Mouse (Mus musculus): Measurements from ENCODE around the gene Tmem117. TPM values are rescaled to one million over a fixed set of nuclear protein-coding genes. Genes with fewer than 3 reads are reported as not detected.

Tmem117 gene
- total RNA-seq, 2 experiments from 2014 or later = 11.3 to 12.1 TPM

GRCm38 (mm10) chr15:94981798-94982197 lies 352.8 kb downstream of the Tmem117 start:
- no peak for DNase-seq
- intact Hi-C loops (cut with DNase I) = no loop called here

- intact Hi-C loops (cut with DNase I) = no loop called here
- no peak for DNase-seq
Observed at GRCm38 (mm10) chr15:94995352-94995751, 366.3 kb downstream of the Tmem117 start.

GRCm38 (mm10) chr15:95005121-95005824 lies 376.2 kb downstream of the Tmem117 start:
- intact Hi-C loops (cut with DNase I) = no loop called here
- no peak for DNase-seq

- intact Hi-C loops (cut with DNase I) = no loop called here
- no peak for DNase-seq
Observed at GRCm38 (mm10) chr15:95022251-95022650, 393.2 kb downstream of the Tmem117 start.

GRCm38 (mm10) chr15:95024401-95024800 lies 395.4 kb downstream of the Tmem117 start:
- no peak for DNase-seq
- intact Hi-C loops (cut with DNase I) = no loop called here

GRCm38 (mm10) chr15:95028862-95029486 lies 399.9 kb downstream of the Tmem117 start:
- intact Hi-C loops (cut with DNase I) = no loop called here

GRCm38 (mm10) chr15:95029487-95029875 lies 400.4 kb downstream of the Tmem117 start:
- intact Hi-C loops (cut with DNase I) = no loop called here
- no peak for DNase-seq

More at GRCm38 (mm10) chr15:95028862-95029486, 399.9 kb downstream of the Tmem117 start:
- no peak for DNase-seq

GRCm38 (mm10) chr15:95042437-95042836 lies 413.4 kb downstream of the Tmem117 start:
- no peak for DNase-seq
- intact Hi-C loops (cut with DNase I) = no loop called here

GRCm38 (mm10) chr15:95044011-95044410 lies 415.0 kb downstream of the Tmem117 start:
- DNase-seq = no peak
- intact Hi-C loops (cut with DNase I) = no loop called here

- no peak for DNase-seq
- intact Hi-C loops (cut with DNase I) = no loop called here
Observed at GRCm38 (mm10) chr15:95047486-95047885, 418.5 kb downstream of the Tmem117 start.

GRCm38 (mm10) chr15:95049171-95049729 lies 420.2 kb downstream of the Tmem117 start:
- no peak for DNase-seq
- intact Hi-C loops (cut with DNase I) = no loop called here

- intact Hi-C loops (cut with DNase I) = no loop called here
- DNase-seq = no peak
Observed at GRCm38 (mm10) chr15:95055081-95055650, 426.1 kb downstream of the Tmem117 start.

GRCm38 (mm10) chr15:95068023-95068422 lies 439.0 kb downstream of the Tmem117 start:
- DNase-seq = no peak
- intact Hi-C loops (cut with DNase I) = no loop called here

- no peak for DNase-seq
- intact Hi-C loops (cut with DNase I) = no loop called here
Observed at GRCm38 (mm10) chr15:95068799-95069198, 439.8 kb downstream of the Tmem117 start.

- intact Hi-C loops (cut with DNase I) = no loop called here
- DNase-seq = no peak
Observed at GRCm38 (mm10) chr15:95070881-95071280, 441.8 kb downstream of the Tmem117 start.

- intact Hi-C loops (cut with DNase I) = no loop called here
- DNase-seq = no peak
Observed at GRCm38 (mm10) chr15:95075356-95075755, 446.3 kb downstream of the Tmem117 start.

GRCm38 (mm10) chr15:95081654-95082053 lies 452.6 kb downstream of the Tmem117 start:
- intact Hi-C loops (cut with DNase I) = no loop called here

GRCm38 (mm10) chr15:95085962-95086361 lies 456.9 kb downstream of the Tmem117 start:
- intact Hi-C loops (cut with DNase I) = no loop called here

More at GRCm38 (mm10) chr15:95081654-95082053, 452.6 kb downstream of the Tmem117 start:
- no peak for DNase-seq

GRCm38 (mm10) chr15:95100133-95100532 lies 471.1 kb downstream of the Tmem117 start:
- intact Hi-C loops (cut with DNase I) = no loop called here
- DNase-seq = no peak

More at GRCm38 (mm10) chr15:95085962-95086361, 456.9 kb downstream of the Tmem117 start:
- DNase-seq = no peak

- DNase-seq = no peak
- intact Hi-C loops (cut with DNase I) = no loop called here
Observed at GRCm38 (mm10) chr15:95101522-95101921, 472.5 kb downstream of the Tmem117 start.

GRCm38 (mm10) chr15:95107246-95107809 lies 478.3 kb downstream of the Tmem117 start:
- no peak for DNase-seq
- intact Hi-C loops (cut with DNase I) = no loop called here
